Mouse (Mus musculus): ENCODE results near the gene Nfe2.
A peak's percentile ranks its signal among the peaks of the same experiment; 100 is the strongest.
"Not testable (repeated sequence)": the region's sequence is repeated elsewhere in the genome, so short reads cannot be mapped to it uniquely, and the experiment has no call there.

The Nfe2 gene

DNA sequence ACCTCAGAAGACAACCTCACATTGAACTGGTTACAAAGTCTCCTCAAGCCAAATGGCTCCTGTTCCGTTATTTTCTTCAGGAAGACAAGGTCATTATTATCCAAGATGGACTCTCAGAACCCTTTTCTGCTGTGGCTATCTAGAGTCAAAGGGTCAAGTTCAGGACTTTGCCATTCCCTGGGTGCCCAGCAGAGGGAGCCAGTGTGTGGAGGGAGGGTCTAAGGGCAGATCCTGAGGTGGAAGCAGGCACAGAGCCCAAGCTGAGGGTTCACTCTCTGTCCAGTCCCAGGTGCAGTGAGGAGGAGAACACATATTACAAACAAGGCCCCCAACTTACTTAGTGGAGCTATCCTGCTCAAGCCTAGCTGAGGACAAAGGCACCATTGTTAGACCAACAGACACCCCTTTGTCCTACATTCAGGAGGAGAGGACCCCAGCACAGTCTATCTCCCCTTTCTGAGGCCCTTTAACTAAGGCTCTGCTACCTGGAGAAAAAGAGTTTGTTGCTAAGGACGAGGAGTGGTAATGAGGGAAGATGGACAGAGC is 7.9 kb downstream of the Nfe2 start:
- DNase-seq (ENCODE audit: low spot score) = peak; percentile 85

DNA sequence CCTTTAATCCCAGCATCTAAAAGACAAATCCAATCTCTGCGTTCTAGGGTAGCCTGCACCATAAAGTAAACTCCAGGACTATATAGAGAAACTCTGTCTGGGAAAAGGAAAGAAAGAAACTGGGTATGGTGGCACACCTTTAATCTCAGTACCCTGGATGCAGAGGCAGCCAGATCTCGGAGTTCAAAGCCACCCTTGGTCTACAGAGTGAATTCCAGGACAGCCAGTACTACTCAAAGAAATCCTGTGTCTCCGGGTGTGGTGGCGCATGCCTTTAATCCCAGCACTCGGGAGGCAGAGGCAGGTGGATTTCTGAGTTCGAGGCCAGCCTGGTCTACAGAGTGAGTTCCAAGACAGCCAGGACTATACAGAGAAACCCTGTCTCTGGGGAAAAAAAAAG is 8.7 kb downstream of the Nfe2 start:
- DNase-seq (ENCODE audit: low spot score) = not testable (repeated sequence)

DNA sequence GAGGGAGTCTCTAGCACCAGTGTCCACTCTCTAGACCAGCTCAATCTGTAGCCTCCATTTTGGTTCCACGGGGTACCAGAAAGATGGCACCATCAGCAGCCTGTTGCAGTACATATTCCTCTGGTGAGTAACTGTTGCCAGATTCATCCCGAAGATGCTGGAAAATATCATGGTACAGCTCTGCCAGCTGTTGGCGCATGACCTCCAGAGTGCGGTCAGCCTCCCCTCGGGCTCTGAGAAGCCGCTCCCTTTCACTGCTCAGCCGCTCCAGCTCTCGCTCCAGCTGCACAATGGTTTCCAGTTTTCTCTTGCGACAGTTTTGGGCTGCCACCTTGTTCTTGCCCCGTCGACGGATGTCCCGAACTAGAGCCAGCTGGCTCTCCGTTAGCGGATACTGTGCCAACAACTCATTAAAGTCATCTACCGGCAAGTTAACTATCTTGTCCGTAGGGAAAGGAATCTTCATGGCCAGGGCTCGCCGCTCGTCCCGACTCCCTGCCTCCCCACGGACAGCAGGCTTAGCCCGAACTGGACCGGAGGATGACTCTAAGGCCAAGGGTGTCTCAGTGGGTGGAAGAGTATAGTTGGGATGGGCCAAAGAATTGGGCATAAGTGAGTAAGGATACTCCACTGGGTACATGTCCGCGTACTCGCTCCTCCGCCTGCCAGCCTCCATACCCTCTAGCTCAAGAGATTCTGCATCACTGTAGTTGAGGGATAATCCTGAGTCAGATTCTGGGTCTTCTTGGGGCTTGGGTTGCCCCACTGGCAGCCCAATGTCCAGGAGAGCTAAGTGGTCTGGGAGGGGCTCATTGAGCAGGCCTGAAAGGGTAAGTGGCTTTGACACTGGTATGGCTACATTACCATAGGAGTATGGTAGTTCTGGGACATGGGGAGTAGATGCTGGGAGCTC is 9.5 kb downstream of the Nfe2 start:
- DNase-seq (ENCODE audit: low spot score) = no peak

- no peak for DNase-seq (ENCODE audit: low spot score)
These were observed 10.3 kb downstream of the Nfe2 start for GRCm38 (mm10) chr15:103247782-103248400.

DNA sequence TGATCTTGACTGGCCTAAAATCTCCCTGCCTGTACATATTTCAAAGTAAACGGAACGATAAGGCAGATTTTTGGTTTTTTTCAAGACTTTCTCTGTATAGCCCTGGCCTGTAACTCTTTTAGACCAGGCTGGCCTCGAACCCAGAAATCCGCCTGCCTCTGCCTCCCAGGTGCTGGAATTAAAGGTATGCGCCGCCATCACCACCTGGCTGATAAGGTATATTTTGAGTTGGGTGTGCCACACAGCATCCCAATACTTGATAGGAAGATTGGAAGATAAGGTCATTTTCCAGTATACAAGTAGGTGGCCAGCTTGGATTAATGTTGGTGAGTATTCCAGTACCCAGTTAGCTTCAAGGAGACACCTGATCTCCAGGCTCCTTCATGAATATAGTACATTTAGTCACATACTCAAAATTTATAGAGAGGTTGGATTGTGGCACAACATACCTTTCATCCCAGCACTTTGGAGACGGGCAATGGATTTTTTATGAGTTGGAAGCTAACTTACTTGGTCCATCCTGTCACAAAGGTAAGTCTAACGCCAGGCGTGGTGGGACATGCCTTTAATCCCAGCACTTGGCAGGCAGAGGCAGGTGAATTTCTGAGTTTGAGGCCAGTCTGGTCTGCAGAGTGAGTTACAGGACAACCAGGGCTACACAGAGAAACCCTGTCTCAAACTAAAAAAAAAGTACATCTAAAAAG is 11.0 kb downstream of the Nfe2 start:
- no peak for DNase-seq (ENCODE audit: low spot score)

- DNase-seq (ENCODE audit: low spot score) = no peak
These were observed 12.6 kb downstream of the Nfe2 start for GRCm38 (mm10) chr15:103245616-103246015.

GRCm38 (mm10) chr15:103242885-103243284 is 15.3 kb downstream of the Nfe2 start:
- DNase-seq (ENCODE audit: low spot score) = no peak

DNA sequence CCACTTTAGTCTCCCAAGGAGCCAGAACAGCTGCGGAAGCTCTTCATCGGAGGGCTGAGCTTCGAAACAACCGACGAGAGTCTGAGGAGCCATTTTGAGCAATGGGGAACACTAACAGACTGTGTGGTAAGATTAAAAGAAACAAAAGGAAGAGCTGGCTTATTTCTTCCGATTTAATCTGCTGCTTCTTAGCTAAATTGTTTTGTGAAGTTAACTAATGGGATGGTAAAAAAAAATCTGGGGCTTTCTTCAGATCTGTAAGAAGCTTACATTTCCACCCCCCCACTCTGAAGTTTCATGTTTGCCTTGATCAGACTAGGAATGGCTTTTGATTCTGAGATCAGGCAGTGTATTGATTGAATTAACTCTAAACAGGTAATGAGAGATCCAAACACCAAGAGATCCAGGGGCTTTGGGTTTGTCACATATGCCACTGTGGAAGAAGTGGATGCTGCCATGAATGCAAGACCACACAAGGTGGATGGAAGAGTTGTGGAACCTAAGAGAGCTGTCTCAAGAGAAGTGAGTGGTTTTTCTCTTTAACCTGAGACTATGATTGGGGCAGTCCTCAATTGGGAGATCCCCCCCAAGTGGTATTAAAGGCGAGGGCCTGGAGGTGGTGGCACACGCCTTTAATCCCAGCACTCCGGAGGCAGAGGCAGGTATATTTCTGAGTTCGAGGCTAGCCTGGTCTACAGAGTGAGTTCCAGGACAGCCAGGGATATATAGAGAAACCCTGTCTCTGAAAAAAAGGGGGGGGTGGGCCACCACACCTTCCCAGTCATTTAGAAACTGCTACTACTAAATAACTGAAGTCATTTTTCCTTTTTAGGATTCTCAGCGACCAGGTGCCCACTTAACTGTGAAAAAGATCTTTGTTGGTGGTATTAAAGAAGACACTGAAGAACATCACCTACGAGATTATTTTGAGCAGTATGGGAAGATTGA is 16.9 kb downstream of the Nfe2 start:
- DNase-seq (ENCODE audit: low spot score) = peak; percentile 40

GRCm38 (mm10) chr15:103240160-103241028 is 17.8 kb downstream of the Nfe2 start, which contains the start of gene Hnrnpa1:
Hnrnpa1 (plus strand) TSS chr15:103240432.
- peak; percentile 100 for DNase-seq (ENCODE audit: low spot score)

GRCm38 (mm10) chr15:103239685-103240159 is 18.5 kb downstream of the Nfe2 start, which contains the start of gene Cbx5:
Cbx5 (minus strand) TSS chr15:103239816.
- peak; percentile 100 for DNase-seq (ENCODE audit: low spot score)

DNA sequence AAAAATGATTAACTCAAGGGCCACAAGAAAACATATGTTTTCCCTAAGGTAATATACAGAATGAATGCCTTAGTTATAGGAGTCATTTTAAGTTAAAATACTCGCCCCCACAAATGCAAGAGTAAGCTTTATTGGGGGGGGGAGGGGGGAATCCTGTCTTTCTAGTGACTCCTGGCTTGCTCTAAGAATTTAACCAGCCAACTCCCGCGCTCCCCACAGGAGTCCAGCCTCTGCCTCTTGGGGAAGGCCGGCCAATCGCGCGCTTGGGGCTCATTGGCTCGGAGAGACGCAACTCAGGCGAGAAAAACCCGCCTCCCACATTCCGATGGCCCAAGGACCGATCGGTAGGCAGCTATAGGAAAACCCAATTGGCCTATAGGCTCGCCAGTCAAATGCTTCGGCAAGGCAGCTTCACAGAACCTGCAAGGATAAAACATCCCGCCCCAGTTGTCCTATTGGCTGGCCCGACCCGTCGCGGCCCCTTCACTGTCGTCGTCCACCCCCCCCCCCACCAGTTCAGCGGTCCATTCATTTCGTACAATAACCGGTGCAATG is 19.0 kb downstream of the Nfe2 start:
- DNase-seq (ENCODE audit: low spot score) = peak; percentile 98

DNA sequence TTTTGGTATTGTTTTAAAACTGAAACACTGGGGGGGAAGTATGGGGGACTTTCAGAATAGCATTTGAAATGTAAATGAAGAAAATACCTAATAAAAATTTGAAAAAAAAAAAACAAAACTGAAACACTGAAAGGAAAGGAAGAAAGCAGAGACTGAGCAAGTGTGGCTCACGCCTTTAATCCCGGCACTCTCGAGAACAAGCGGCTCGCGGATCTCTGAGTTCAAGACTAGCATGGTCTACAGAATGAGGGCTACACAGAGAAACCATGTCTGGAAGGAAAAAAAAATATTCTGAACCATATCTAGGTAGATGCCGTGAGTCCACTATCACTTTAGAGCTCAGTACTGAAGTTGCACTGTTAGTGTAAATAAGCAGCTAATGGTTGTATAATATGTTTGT is 20.9 kb downstream of the Nfe2 start:
- DNase-seq (ENCODE audit: low spot score) = no peak

DNA sequence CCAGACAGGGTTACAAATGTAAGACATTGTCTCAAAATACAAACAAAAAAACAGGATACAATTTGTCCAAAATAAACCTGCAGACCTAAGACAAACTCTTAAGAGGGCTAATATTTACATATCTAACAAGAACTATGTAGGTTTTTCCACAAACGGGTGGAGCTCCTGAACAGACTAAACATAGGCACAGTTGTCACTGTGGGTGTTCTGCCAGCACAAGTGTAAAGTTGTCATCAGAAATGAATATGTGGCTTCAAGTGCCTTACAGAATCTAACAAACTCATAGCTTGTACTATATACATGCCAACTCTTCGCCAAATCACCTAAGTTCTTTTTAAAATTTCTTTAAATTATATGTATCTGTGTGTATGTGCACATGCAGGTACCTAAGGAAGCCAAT is 25.1 kb downstream of the Nfe2 start:
- DNase-seq (ENCODE audit: low spot score) = no peak

DNA sequence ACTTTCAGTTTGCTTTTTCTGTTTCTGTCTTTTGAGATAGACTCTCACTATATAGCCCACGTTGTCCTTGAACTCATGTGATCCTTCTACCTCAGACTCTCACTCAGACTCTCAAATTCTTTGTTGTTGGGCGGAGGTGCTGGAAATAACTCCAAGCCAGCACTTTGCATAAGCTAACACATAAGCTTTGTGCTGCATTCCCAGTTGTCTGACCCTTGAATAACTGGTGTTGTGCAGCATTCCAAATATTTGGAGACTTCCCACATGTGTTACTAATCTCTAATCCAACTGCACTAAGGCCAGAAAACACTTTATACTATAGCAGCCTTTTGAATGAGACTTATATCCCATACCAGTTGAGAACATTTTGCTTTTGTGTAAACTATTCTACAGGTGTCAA is 29.3 kb downstream of the Nfe2 start:
- DNase-seq (ENCODE audit: low spot score) = no peak

GRCm38 (mm10) chr15:103227572-103227971 is 30.6 kb downstream of the Nfe2 start:
- DNase-seq (ENCODE audit: low spot score) = no peak

DNA sequence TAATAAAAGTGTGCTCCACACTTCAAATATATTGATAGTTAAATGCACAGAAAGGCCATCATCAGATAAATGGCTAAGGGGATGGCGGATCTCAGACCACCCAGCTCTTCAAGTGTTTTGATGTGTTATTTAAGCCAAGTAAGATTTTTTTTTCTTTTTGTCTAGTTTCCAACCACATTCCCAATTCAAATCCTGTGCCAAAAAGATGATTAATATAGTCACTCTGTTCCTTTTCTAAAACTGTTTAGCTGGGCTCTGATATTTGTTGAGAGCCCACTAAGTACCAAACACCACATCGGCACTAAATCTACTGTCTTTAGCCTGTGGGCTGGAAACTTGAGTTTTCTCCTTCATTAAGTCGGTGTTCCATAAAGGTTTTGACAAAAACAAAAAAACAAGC is 31.2 kb downstream of the Nfe2 start:
- DNase-seq (ENCODE audit: low spot score) = no peak

- no peak for DNase-seq (ENCODE audit: low spot score)
These were observed 34.0 kb downstream of the Nfe2 start for GRCm38 (mm10) chr15:103224161-103224560.

DNA sequence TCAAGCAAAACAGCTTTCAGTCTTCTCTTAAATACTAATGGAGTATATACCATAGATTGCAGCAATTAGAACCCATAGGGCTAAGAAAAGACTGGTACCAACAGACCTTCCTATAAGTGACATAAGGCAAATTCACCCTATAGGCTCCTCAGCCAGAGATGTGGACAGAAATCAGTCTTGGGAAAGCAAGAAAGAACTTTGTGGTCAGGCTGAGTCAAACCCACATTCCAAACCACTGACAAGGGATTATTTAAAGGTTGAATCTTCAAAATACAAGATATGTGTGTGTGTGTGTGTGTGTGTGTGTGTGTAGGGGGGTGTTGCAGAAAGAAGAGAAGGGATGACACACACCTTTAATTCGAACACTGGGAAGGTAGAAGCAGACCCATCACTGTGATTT is 36.8 kb downstream of the Nfe2 start:
- no peak for DNase-seq (ENCODE audit: low spot score)

- peak; percentile 62 for DNase-seq (ENCODE audit: low spot score)
These were observed 37.4 kb downstream of the Nfe2 start for GRCm38 (mm10) chr15:103220785-103221184.

- no peak for DNase-seq (ENCODE audit: low spot score)
These were observed 42.2 kb downstream of the Nfe2 start for GRCm38 (mm10) chr15:103216052-103216451.

Measured in adipocyte (in vitro differentiated cells).